Mouse (Mus musculus) bone marrow macrophage, adult 2 months (primary cell): ENCODE data around the gene Lamb1.
A peak's percentile ranks its signal among the peaks of the same experiment; 100 is the strongest.

ENCODE experiments used
- CTCF ChIP-seq: IDR thresholded peaks from 2 replicates; pipeline ENCODE4 v1.5.1; 2012; ENCODE audit warnings: low read depth, mild to moderate bottlenecking, low read length, moderate library complexity
- POLR2A ChIP-seq: IDR thresholded peaks from 2 replicates; pipeline ENCODE4 v1.6.1; 2012; ENCODE audit warnings: mild to moderate bottlenecking, low read depth, low read length, borderline replicate concordance

DNA sequence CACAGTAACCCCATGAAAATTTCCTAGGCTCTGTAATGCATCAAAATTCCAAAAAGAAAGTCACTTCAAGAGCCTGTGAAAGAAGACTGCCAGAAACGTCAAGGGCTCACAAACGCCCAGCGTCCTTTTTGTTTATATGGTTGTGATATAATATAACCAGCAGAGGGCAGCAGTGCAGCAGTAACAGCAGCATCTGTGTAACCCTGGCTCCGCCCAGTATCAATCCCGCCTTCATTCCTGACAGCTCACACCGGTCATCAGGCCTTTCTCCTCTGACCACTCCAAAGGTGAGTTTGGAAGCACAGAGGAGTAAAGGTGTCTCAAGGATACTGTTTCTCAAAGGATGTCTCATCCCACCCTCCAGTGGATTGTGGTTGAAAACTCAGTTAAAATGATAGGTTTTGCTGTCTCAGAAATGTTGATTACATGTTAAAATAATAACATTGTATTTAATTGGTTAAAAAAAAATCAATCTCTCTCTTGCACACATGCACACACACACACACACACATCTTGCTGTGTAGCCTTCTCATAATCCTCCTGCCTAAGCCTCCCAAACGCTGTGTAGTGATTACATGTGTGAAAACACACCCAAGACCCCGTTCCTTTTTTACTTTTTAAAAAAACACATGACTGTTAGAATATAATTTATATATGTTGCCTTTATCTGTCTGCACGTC, 109.7 kb downstream of the Lamb1 start:
- peak; percentile 79 for TF ChIP-seq CTCF
- TF ChIP-seq POLR2A = no peak
